Mouse (Mus musculus) left cerebral cortex, postnatal 36 days (tissue): ENCODE results near the gene N4bp1. TPM values are rescaled to one million over a fixed set of nuclear protein-coding genes. Genes with fewer than 3 reads are reported as not detected.

Experiments used
- DNase-seq, 2 experiments: peaks; one replicate each; pipeline ENCODE4 v3.0.0; 2021 to 2022; ENCODE audit warnings: low spot score in 2 of 2, mixed read lengths in 1 of 2
- intact Hi-C: fragments of 180-260 bp; cut with DNase I; formaldehyde crosslinking; loops from one replicate; pipeline ENCODE4 v1.15.1; 2025
- total RNA-seq, 2 experiments: library from RNA; stranded (reverse); gene quantifications; 2 replicates each; pipeline ENCODE4 v1.2.3; 2021

N4bp1 gene
- total RNA-seq, 2 experiments from 2014 or later: 31.1 to 38.6 TPM

- no peak for DNase-seq
- intact Hi-C loops: no loop called here
These were observed 47.8 kb downstream of the N4bp1 start for GRCm38 (mm10) chr8:86837234-86837633.

DNA sequence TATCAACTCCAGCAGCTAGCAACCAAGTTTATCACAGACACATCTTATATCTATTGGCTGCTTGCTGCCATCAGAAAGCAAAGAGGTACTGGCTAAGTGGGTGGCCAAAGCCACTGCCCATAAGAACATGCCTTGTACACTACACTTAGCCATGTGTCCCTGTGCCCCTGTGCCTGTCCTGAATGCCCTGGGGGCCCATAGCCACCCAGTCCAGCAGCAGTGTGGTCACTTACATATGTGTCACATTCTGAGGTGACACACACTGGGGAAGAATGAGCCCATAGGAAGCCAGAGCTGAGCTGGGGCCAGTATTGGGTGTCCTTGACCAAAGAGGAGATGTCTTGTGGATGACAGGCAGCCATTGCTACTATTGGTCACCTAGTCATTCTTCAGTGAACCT, 49.2 kb downstream of the N4bp1 start:
- DNase-seq: no peak
- intact Hi-C loops: no loop called here

DNA sequence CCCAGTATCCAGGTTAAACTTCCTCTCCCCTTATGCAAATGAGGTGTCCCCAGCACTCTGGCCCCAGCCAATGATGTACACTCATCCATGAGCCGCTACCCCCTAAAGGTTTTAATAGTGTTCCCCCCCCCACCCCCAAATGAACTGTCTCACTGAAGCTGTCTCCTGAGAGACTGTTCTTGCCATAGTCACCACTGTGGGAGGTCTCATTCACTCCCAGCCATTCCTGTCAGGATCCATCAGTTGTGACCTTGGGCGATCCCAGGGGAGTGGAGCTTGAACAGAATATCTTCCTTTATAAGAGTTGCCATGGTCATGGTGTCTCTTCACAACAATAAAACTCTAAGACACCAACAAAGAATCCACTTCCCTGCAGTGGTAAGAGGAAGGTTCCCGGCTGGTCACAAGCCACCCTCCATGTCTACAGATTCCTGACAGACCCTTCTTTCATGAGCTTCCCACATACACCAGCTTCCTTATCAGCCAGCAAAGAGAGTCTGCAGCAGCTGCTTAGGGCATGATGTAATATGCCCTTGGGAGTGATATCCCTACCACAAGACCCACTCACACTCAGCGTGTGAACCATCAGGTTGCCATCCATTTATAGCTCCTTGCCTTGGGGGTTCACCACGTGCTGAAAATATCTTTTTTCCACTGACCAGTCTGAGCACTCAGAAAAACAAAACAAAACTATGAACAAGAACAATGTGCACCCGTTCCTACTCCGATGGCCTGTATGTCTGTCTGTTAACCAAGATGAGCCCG, 50.4 kb downstream of the N4bp1 start:
- DNase-seq: no peak
- intact Hi-C loops: no loop called here

GRCm38 (mm10) chr8:86833937-86834336, 51.1 kb downstream of the N4bp1 start:
- intact Hi-C loops: no loop called here
- DNase-seq: no peak

DNA sequence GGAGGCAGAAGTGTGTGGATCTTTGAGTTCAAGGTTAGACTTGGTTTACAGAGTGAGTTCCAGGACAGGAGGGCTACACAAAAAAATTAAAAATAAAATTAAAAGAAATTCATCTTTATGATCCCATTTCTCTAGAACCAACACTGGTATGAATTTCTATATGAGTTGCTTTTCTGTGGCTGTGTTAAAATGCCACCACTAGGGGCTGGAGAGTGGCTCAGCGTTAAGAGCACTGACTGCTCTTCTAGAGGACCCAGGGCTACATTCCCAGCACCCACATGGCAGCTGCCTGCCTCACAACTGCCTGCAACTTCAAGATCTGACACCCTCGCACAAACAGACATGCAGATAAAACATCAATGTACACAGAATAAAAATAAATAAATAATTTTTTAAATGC, 56.1 kb downstream of the N4bp1 start:
- DNase-seq: no peak
- intact Hi-C loops: no loop called here

GRCm38 (mm10) chr8:86827199-86827598, 57.9 kb downstream of the N4bp1 start:
- no peak for DNase-seq
- intact Hi-C loops: no loop called here

GRCm38 (mm10) chr8:86826538-86826937, 58.5 kb downstream of the N4bp1 start:
- no peak for DNase-seq
- intact Hi-C loops: no loop called here

GRCm38 (mm10) chr8:86825674-86826448, 59.2 kb downstream of the N4bp1 start:
- intact Hi-C loops: no loop called here
- no peak for DNase-seq

DNA sequence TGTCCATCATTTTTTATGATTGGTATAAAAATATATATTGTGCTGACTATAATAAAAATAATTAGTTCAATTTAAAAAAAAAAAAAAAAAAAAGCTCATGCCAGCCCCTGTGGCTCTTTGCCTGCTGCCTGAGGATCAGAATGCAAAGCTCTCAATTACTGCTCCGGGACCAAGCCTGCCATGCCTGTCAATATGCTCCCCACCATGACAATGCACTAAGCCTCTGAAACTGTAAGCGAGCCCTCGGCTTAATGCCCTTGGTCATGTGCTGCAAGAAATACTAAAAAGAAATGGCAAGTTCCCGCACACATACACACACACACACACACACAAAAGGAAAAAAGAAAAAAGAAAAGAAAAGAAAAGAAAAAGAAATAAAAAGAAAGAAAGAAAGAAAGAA, 60.3 kb downstream of the N4bp1 start:
- no peak for DNase-seq
- intact Hi-C loops: no loop called here

GRCm38 (mm10) chr8:86820756-86821201, 64.3 kb downstream of the N4bp1 start:
- intact Hi-C loops: no loop called here

DNA sequence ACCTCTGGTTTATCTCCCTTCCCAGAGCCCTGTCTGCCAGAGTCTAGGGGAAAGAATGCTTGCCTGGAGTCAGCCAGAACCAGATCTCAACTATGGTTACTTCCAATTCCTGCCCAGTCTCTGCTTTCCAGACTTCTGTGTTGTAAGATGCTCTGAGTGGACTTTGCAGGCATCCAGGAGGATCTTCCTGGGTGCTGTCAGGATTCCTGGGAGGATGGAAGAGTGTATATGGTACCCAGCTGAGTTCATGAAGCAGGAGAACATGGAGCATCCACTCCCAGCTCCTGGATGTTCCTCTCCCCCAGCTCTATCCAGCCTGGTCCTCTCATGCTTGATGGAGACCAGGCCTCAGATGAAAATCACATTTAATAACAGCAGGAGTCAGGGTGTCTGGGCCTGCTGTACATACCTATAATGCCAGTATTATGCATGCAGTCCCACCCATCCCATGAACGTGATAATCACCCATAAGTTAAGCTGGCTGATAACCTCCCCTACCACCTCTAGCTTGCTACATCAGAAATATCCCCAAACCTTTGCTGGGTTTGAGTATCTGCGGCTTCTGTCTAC, 64.8 kb downstream of the N4bp1 start:
- intact Hi-C loops: no loop called here
- no peak for DNase-seq

More at GRCm38 (mm10) chr8:86820756-86821201, 64.3 kb downstream of the N4bp1 start:
- no peak for DNase-seq

DNA sequence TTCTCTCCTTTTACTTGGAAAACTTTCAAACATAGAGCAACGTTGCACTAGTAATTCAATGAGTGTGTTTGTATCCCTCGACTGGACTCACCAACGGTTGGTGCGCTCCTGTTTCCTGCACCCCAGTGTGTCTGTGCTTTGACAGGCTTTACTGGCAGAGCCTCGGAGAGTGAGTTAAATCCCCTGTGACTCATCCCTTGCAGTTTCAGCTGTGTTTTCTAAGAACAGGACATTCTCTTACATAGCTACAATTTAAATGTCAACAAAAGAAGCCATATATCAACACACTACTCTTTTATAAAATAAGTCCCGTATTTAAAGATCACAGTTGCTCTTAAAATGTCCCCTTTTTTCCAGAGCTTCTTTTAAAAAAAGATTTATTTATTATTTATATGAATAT, 65.6 kb downstream of the N4bp1 start:
- DNase-seq: no peak
- intact Hi-C loops: no loop called here

DNA sequence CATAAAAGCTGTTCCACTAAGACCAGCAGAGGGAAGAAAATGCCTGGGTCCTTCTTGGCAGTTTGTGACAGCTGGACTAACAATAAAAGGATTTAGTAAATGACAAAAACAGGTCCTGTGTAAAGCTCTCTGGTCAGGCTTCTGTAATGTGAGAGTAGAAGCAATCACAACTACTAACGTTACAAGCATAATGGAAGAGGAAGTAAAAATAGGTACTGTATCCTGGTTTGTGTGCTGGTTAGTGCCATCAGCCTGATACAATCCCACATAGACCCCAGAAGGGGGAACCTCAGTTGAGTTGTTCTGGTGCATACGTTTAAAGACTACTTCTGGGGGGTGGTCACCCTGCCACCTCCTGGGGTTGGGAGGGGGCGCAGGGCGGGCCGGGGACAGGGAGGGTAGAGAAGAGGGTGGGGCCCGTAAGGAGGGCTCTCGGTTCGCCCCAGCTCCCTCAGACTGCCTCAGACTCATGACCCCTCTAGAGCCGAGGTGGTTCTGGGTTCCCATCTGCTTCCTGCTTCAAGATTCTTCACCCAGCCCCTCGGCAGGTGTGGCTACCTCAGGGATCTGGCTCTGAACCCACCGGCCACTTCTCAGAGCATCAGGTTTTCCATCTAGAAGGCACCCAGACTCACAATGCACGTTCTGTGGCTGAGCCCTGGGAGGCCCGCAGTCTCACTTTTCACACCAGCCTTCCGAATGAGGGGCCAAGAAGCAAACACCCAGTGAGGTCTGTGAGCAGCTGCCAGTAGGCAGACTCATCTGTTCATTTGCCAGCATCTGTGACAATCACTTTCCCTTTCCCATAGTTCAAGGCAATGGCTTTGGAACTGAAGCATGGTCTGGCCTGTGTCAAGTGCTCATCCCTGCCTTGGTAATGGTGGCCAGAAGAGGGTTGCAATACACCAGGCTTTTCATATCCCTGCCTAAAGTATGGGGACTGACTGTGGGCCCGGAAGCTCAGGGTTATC, 75.8 kb downstream of the N4bp1 start:
- DNase-seq: no peak
- intact Hi-C loops: no loop called here

DNA sequence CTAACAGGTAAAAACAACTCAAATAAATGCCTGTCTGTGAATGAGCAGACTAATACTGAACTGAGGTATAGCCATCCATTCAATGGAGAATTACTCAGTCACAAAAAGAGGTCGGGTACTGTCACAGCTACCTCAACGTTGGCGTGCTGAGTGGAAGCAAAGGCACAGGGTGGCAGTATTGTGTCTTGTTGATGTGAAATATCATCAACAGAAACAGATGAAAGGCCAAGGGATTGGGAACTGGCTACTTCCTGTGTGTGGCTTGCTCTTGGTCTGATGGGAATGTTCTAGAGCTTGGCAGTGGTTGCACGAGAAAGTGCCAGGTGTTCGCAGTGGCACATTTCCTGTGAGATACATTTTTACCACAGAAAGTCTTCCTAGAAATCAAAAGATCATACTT, 76.8 kb downstream of the N4bp1 start:
- DNase-seq: no peak
- intact Hi-C loops: no loop called here

- no peak for DNase-seq
- intact Hi-C loops: no loop called here
These were observed 83.1 kb downstream of the N4bp1 start for GRCm38 (mm10) chr8:86801988-86802387.

- intact Hi-C loops: no loop called here
- no peak for DNase-seq
These were observed 84.1 kb downstream of the N4bp1 start for GRCm38 (mm10) chr8:86800966-86801365.

DNA sequence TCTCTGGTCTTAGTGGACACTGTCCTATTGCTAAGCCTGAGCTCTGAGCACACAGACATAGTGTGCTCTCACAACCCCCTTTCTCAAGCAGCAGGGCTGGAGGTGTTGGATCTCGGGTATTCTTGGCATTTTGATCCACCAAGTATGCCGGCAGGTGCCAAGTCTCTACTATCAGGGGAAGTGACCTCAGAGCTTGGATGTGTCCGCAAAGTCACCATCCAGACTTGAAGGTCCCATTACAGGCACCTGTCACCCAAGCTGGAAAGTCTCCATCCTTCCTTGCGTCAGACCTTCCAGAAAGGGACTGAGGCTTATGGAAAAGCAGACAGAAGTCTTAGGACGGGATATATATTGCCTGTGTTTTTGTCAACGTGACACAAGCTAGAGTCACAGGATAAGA, 86.9 kb downstream of the N4bp1 start:
- DNase-seq: no peak
- intact Hi-C loops: no loop called here

DNA sequence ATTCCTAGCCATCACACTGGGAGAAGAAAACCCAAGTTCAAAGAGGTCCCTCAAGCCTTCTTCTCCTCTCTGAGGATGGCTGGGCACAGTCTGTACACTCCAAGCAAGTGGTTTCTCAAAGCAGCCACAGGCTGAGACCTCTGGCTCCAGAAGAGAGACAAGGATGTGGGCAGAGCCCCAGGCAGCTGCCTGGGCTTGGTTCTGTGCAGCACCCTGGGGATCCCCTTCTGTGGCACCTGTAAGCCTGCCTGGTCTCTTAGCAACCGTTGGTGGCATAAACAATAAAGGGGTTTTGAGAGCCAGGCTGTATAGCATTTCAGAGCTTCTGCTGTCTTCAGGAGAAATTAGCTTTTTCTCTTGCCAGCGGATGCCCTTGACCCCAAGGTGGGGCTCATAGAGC, 87.4 kb downstream of the N4bp1 start:
- DNase-seq: no peak
- intact Hi-C loops: no loop called here

- intact Hi-C loops: no loop called here
These were observed 90.3 kb downstream of the N4bp1 start for GRCm38 (mm10) chr8:86794716-86795115.

DNA sequence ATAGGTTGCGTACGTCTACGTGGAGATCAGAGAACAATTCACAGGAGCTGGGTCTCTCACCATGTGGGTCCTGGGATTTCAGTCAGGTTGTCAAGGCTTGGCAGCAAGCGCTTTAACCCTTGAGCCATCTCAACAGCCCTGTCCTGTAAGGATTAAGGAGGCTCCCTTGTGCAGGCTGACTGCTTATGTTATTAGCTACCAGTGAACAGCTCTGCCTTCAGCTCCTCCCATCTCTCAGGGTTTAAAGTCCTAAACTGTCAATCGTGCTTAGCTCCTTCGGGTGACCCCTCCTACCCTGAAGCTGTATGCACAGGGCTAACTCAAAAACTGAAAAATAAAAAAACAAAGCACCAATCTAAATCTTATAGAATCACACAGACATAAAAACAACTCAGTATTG, 93.5 kb downstream of the N4bp1 start:
- no peak for DNase-seq
- intact Hi-C loops: no loop called here

More at GRCm38 (mm10) chr8:86794716-86795115, 90.3 kb downstream of the N4bp1 start:
- DNase-seq: no peak
